Mouse (Mus musculus) heart, embryonic 13.5 days (tissue): ENCODE measurements at regions not wholly inside any gene's neighbourhood (a gene's known extent, or its start where the extent isn't known, plus 50 kb on each side); places are given as distances from the start of the nearest gene placed in this dataset.
"Not testable (repeated sequence)": the region's sequence is repeated elsewhere in the genome, so short reads cannot be mapped to it uniquely, and the experiment has no call there.

Source experiments
- ATAC-seq: fragments of 200-750 bp; cut with Nextera tagmentation; 2 replicates; pipeline ENCODE4 v1.8.0; 2017; ENCODE audit warnings: moderate TSS enrichment; ENCODE audit not compliant: insufficient number of reproducible peaks, low FRiP score, low TSS enrichment; ENCODE audit errors: extremely low read depth
- H3K27ac ChIP-seq: fragments of 300-500 bp; sonication (generic); replicated peaks from 2 replicates; pipeline ENCODE4 v1.5.1; 2015; ENCODE audit warnings: moderate library complexity, mild to moderate bottlenecking, inconsistent platforms
- H3K27me3 ChIP-seq: fragments of 300-500 bp; sonication (generic); replicated peaks from 2 replicates; pipeline ENCODE4 v1.6.1; 2015; ENCODE audit warnings: mild to moderate bottlenecking, inconsistent platforms
- H3K36me3 ChIP-seq: fragments of 300-500 bp; sonication (generic); 2 replicates; pipeline ENCODE4 v1.6.1; 2015; ENCODE audit warnings: mild to moderate bottlenecking, inconsistent platforms
- H3K4me1 ChIP-seq: fragments of 300-500 bp; sonication (generic); 2 replicates; pipeline ENCODE4 v1.6.1; 2015; ENCODE audit warnings: inconsistent platforms
- H3K4me2 ChIP-seq: fragments of 300-500 bp; sonication (generic); 2 replicates; pipeline ENCODE4 v1.6.1; 2015; ENCODE audit warnings: inconsistent platforms, mild to moderate bottlenecking, moderate library complexity
- H3K4me3 ChIP-seq: fragments of 300-500 bp; sonication (generic); 2 replicates; pipeline ENCODE4 v1.5.1; 2015; ENCODE audit warnings: moderate library complexity, mild to moderate bottlenecking, inconsistent platforms
- H3K9ac ChIP-seq: fragments of 300-500 bp; sonication (generic); 2 replicates; pipeline ENCODE4 v1.6.1; 2015; ENCODE audit warnings: inconsistent platforms, mild to moderate bottlenecking, moderate library complexity
- H3K9me3 ChIP-seq: fragments of 300-500 bp; sonication (generic); 2 replicates; pipeline ENCODE4 v1.6.1; 2016; ENCODE audit warnings: inconsistent platforms
- WGBS: fragments of 180-500 bp; shearing (Covaris S2); methylation state at CpG from one replicate; pipeline ENCODE4 v1.1.7; 2015; ENCODE audit warnings: mixed read lengths; 5-methylcytosine and 5-hydroxymethylcytosine counted together

- 10% methylated on average over 6 of the region's 6 CpGs for WGBS
- Histone ChIP-seq H3K4me2 (peak overlapping the region; percentile 57), H3K36me3 (no peaks in the 10 kb centered on the region), H3K9ac (no peak overlapping the region), H3K27me3 (peaks cover 28% of the 10 kb centered on the region), H3K9me3 (no peaks in the 10 kb centered on the region), H3K4me3 (peak overlapping the region; percentile 21), H3K27ac (peak overlapping the region; percentile 20; the same call in 1 of the 2 replicates), H3K4me1 (peaks cover 9% of the 10 kb centered on the region)
- no peak for ATAC-seq
These were observed 691.5 kb downstream of the Rapgef2 start for GRCm38 (mm10) chr3:78594718-78595236.

- 58% methylated on average over 11 of the region's 11 CpGs for WGBS
- peaks cover 28% of the 10 kb centered on the region for H3K27me3 ChIP-seq
- H3K4me3 ChIP-seq, result peak overlapping the region; percentile 21
- ATAC-seq, result no peak
- H3K4me1 ChIP-seq, result peaks cover 9% of the 10 kb centered on the region
- no peaks in the 10 kb centered on the region for H3K9me3 ChIP-seq
- H3K4me2 ChIP-seq, result peak overlapping the region; percentile 57
- peak overlapping the region; percentile 20; the same call in 1 of the 2 replicates for H3K27ac ChIP-seq
- H3K9ac ChIP-seq, result no peak overlapping the region
- H3K36me3 ChIP-seq, result no peaks in the 10 kb centered on the region
These were observed 692.0 kb downstream of the Rapgef2 start for GRCm38 (mm10) chr3:78594305-78594704.

GRCm38 (mm10) chr3:78586639-78587038 lies 699.7 kb downstream of the Rapgef2 start:
- Histone ChIP-seq H3K9ac (no peak overlapping the region), H3K4me2 (no peak overlapping the region), H3K27ac (no peak overlapping the region), H3K9me3 (no peaks in the 10 kb centered on the region), H3K4me3 (no peak overlapping the region), H3K4me1 (peaks cover 11% of the 10 kb centered on the region), H3K27me3 (peaks cover 7% of the 10 kb centered on the region), H3K36me3 (no peaks in the 10 kb centered on the region)
- no peak for ATAC-seq
- 68% methylated on average over 1 of the region's 1 CpGs for WGBS

GRCm38 (mm10) chr3:78581868-78582267 lies 704.4 kb downstream of the Rapgef2 start:
- H3K27ac ChIP-seq, result no peak overlapping the region
- H3K4me3 ChIP-seq, result no peak overlapping the region
- H3K36me3 ChIP-seq, result no peaks in the 10 kb centered on the region
- 5% methylated on average over 1 of the region's 1 CpGs for WGBS
- peaks cover 21% of the 10 kb centered on the region for H3K4me1 ChIP-seq
- no peaks in the 10 kb centered on the region for H3K9me3 ChIP-seq
- H3K4me2 ChIP-seq, result no peak overlapping the region
- ATAC-seq, result no peak
- H3K9ac ChIP-seq, result no peak overlapping the region
- H3K27me3 ChIP-seq, result no peaks in the 10 kb centered on the region

GRCm38 (mm10) chr3:78581100-78581499 lies 705.2 kb downstream of the Rapgef2 start:
- no peaks in the 10 kb centered on the region for H3K36me3 ChIP-seq
- H3K27me3 ChIP-seq, result no peaks in the 10 kb centered on the region
- H3K9ac ChIP-seq, result no peak overlapping the region
- WGBS, result 25% methylated on average over 3 of the region's 3 CpGs
- H3K4me3 ChIP-seq, result no peak overlapping the region
- H3K9me3 ChIP-seq, result no peaks in the 10 kb centered on the region
- H3K4me2 ChIP-seq, result no peak overlapping the region
- H3K4me1 ChIP-seq, result peaks cover 21% of the 10 kb centered on the region
- ATAC-seq, result no peak
- H3K27ac ChIP-seq, result no peak overlapping the region; the same call in 1 of the 2 replicates

- no peak overlapping the region for H3K4me3 ChIP-seq
- H3K36me3 ChIP-seq, result no peaks in the 10 kb centered on the region
- no peaks in the 10 kb centered on the region for H3K9me3 ChIP-seq
- H3K4me2 ChIP-seq, result no peak overlapping the region
- peaks cover 3% of the 10 kb centered on the region for H3K4me1 ChIP-seq
- H3K9ac ChIP-seq, result no peak overlapping the region
- H3K27me3 ChIP-seq, result no peaks in the 10 kb centered on the region
- H3K27ac ChIP-seq, result no peak overlapping the region
- ATAC-seq, result no peak
- 13% methylated on average over 2 of the region's 2 CpGs for WGBS
These were observed 710.5 kb downstream of the Rapgef2 start for GRCm38 (mm10) chr3:78575667-78576464.

- Histone ChIP-seq H3K4me2 (no peak overlapping the region), H3K9me3 (no peaks in the 10 kb centered on the region), H3K4me1 (no peaks in the 10 kb centered on the region; the same call in 1 of the 2 replicates), H3K4me3 (no peak overlapping the region), H3K36me3 (no peaks in the 10 kb centered on the region), H3K27me3 (no peaks in the 10 kb centered on the region), H3K9ac (no peak overlapping the region), H3K27ac (no peak overlapping the region)
- WGBS, result 69% methylated on average over 3 of the region's 3 CpGs
- ATAC-seq, result no peak
These were observed 711.5 kb downstream of the Rapgef2 start for GRCm38 (mm10) chr3:78574807-78575206.

- no peak for ATAC-seq
- no peak overlapping the region for H3K9ac ChIP-seq
- H3K4me1 ChIP-seq, result no peaks in the 10 kb centered on the region; the same call in 1 of the 2 replicates
- H3K9me3 ChIP-seq, result no peaks in the 10 kb centered on the region
- H3K36me3 ChIP-seq, result no peaks in the 10 kb centered on the region
- H3K4me3 ChIP-seq, result no peak overlapping the region
- H3K27ac ChIP-seq, result no peak overlapping the region
- WGBS, result 76% methylated on average over 6 of the region's 6 CpGs
- no peaks in the 10 kb centered on the region for H3K27me3 ChIP-seq
- H3K4me2 ChIP-seq, result no peak overlapping the region
These were observed 713.0 kb downstream of the Rapgef2 start for GRCm38 (mm10) chr3:78573299-78573698.

- H3K36me3 ChIP-seq, H3K27ac ChIP-seq, H3K9me3 ChIP-seq, H3K4me2 ChIP-seq, H3K9ac ChIP-seq, ATAC-seq, H3K4me3 ChIP-seq, H3K27me3 ChIP-seq, H3K4me1 ChIP-seq: not testable (repeated sequence)
These were observed 721.4 kb downstream of the Rapgef2 start for GRCm38 (mm10) chr3:78564926-78565325.
